ENCODE assay signal across 18 mouse cellular contexts in genomic region chr3:100503882-100504281, GRCm38 (mm10).
"Had no signal": no experiment of that assay in that cellular context is flagged by ENCODE, and none has a peak within 500 bp of the region (broad histone marks: within the 10 kb centered on the region; RNA-seq: fewer than 3 reads in every experiment).

No protein-coding gene starts in this region.

- H3K9ac ChIP-seq: lung, embryonic 14.5 days; midbrain, embryonic 13.5 days; neural tube, embryonic 13.5 days; neural tube, embryonic 15.5 days had no signal

- H3K36me3 ChIP-seq: midbrain, embryonic 10.5 days; midbrain, embryonic 13.5 days; neural tube, embryonic 13.5 days; neural tube, embryonic 15.5 days had no signal

- H3K27ac ChIP-seq: midbrain, embryonic 10.5 days; midbrain, embryonic 13.5 days; neural tube, embryonic 13.5 days; neural tube, embryonic 15.5 days had no signal

- H3K9me3 ChIP-seq: midbrain, embryonic 13.5 days; neural tube, embryonic 13.5 days; neural tube, embryonic 15.5 days had no signal

- DNase-seq: lung, adult 18-20 months; lung, embryonic 14.5 days; lung, postnatal 10 days; lung, postnatal 4 days; retina, postnatal 1 day; right cerebral cortex, adult 18-20 months; right cerebral cortex, postnatal 25 days; right cerebral cortex, postnatal 4 days; spleen, adult 18-20 months; thymus, adult 18-20 months; thymus, postnatal 14 days; thymus, postnatal 36 days had no signal

- H3K4me1 ChIP-seq: midbrain, embryonic 10.5 days; midbrain, embryonic 13.5 days; neural tube, embryonic 13.5 days; neural tube, embryonic 15.5 days had no signal

- H3K4me3 ChIP-seq: midbrain, embryonic 10.5 days; midbrain, embryonic 13.5 days; myocyte; neural tube, embryonic 13.5 days; neural tube, embryonic 15.5 days had no signal

- H3K27me3 ChIP-seq: midbrain, embryonic 13.5 days; neural tube, embryonic 13.5 days; neural tube, embryonic 15.5 days had no signal

- H3K4me2 ChIP-seq: lung, embryonic 14.5 days; midbrain, embryonic 13.5 days; neural tube, embryonic 13.5 days; neural tube, embryonic 15.5 days had no signal

- ATAC-seq: midbrain, embryonic 13.5 days; midbrain, embryonic 16.5 days had no signal
